Mouse (Mus musculus) embryonic fibroblast, embryonic 13.5 days (primary cell): ENCODE results near the gene Ficd.
"Not testable (repeated sequence)": the region's sequence is repeated elsewhere in the genome, so short reads cannot be mapped to it uniquely, and the experiment has no call there.

Experiments used
- CTCF ChIP-seq: IDR thresholded peaks from 2 replicates; pipeline ENCODE4 v1.5.1; 2011; ENCODE audit warnings: mild to moderate bottlenecking, control low read depth, low read length, moderate library complexity, borderline replicate concordance; ENCODE audit not compliant: insufficient read depth
- POLR2A ChIP-seq: IDR thresholded peaks from 2 replicates; pipeline ENCODE4 v1.6.1; 2011; ENCODE audit warnings: low read depth, mild to moderate bottlenecking, control low read depth, low read length, moderate library complexity

DNA sequence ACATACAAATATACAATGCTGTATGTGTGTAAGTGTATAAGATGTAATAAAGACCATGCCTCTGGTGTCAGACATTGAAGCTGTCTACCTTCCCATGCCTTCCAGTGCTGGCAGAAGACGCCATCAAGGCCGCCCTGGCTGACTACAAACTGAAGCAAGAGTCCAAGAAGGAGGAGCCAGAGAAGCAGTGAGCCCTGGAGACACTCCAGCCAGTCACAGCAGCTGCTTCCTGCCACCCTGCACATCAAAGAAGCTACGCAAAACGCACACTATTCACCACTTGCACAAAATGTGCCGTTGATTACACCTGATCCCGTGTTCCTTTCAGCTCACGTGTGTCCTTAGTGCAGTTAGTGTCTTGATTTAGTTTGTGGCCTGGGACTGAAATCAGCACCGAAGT lies 42.1 kb downstream of the Ficd start:
- not testable (repeated sequence) for TF ChIP-seq POLR2A, CTCF
